Mouse (Mus musculus): ENCODE measurements around the gene Olfr893. TPM values are rescaled to one million over a fixed set of nuclear protein-coding genes. Genes with fewer than 3 reads are reported as not detected.
"Not testable (repeated sequence)": the region's sequence is repeated elsewhere in the genome, so short reads cannot be mapped to it uniquely, and the experiment has no call there.

Olfr893 gene
- total RNA-seq (2021): not detected
- long read RNA-seq, experiment 1: 0 reads
- long read RNA-seq, experiment 2: 0 reads

- no peak for DNase-seq (ENCODE audit: low spot score in 2 of 2)
These were observed at the start of gene Olfr893 for GRCm38 (mm10) chr9:38208065-38208464. TSS of gene Olfr893 (plus strand) at chr9:38208365.

- DNase-seq (ENCODE audit: low spot score in 2 of 2): not testable (repeated sequence)
These were observed 39.8 kb upstream of the Olfr893 start for GRCm38 (mm10) chr9:38168341-38168740.

- no peak for DNase-seq (ENCODE audit: low spot score in 2 of 2)
These were observed 27.4 kb upstream of the Olfr893 start, which contains the start of gene Olfr891 for GRCm38 (mm10) chr9:38180721-38181120. TSS of gene Olfr891 (minus strand) at chr9:38180821.

GRCm38 (mm10) chr9:38217755-38218154, 9.6 kb downstream of the Olfr893 start, which contains the start of gene Olfr894:
TSS of gene Olfr894 (plus strand) at chr9:38218055.
- no peak for DNase-seq (ENCODE audit: low spot score in 2 of 2)

GRCm38 (mm10) chr9:38252474-38252873, 44.3 kb downstream of the Olfr893 start, which contains the start of gene Olfr143:
TSS of gene Olfr143 (plus strand) at chr9:38252774.
- DNase-seq (ENCODE audit: low spot score in 2 of 2): no peak

Other genes with a start within 250 kb of the Olfr893 start
- not detected for gene Olfr881, start 216.5 kb upstream of the Olfr893 start, total RNA-seq (2021)
- gene Olfr883, start 182.6 kb upstream of the Olfr893 start, total RNA-seq (2021): not detected
- not detected for gene Olfr884, start 161.8 kb upstream of the Olfr893 start, total RNA-seq (2021)
- gene Olfr885, start 147.0 kb upstream of the Olfr893 start, total RNA-seq (2021): not detected
- not detected for gene Olfr887, start 124.3 kb upstream of the Olfr893 start, total RNA-seq (2021)
- not detected for gene Olfr888, start 100.2 kb upstream of the Olfr893 start, total RNA-seq (2021)
- under 1 TPM; 0.10 to 0.35 TPM for gene Olfr889, start 93.2 kb upstream of the Olfr893 start, total RNA-seq (2021)
- gene Olfr890, start 65.8 kb upstream of the Olfr893 start, total RNA-seq (2021): not detected
- gene Olfr891, start 27.5 kb upstream of the Olfr893 start, total RNA-seq (2021): not detected
- gene Olfr894, start 9.7 kb downstream of the Olfr893 start, total RNA-seq (2021): not detected
- gene Olfr143, start 44.4 kb downstream of the Olfr893 start, total RNA-seq (2021): not detected
- gene Olfr895, start 59.5 kb downstream of the Olfr893 start, total RNA-seq (2021): not detected
- not detected for gene Olfr896-ps1, start 82.7 kb downstream of the Olfr893 start, total RNA-seq (2021)
- not detected for gene Olfr25, start 120.7 kb downstream of the Olfr893 start, total RNA-seq (2021)
- gene Olfr898, start 140.0 kb downstream of the Olfr893 start, total RNA-seq (2021): not detected
- not detected for gene Olfr250, start 158.5 kb downstream of the Olfr893 start, total RNA-seq (2021)
- gene Olfr251, start 168.7 kb downstream of the Olfr893 start, total RNA-seq (2021): not detected
- not detected for gene Olfr147, start 193.3 kb downstream of the Olfr893 start, total RNA-seq (2021)
- gene Olfr901, start 221.1 kb downstream of the Olfr893 start, total RNA-seq (2021): not detected
- gene Olfr902, start 239.3 kb downstream of the Olfr893 start, total RNA-seq (2021): not detected

Measured in adrenal gland, adult 18-20 months (tissue).